Mouse (Mus musculus): ENCODE data around the gene Atf7ip.
A peak's percentile ranks its signal among the peaks of the same experiment; 100 is the strongest.

Atf7ip gene

DNA sequence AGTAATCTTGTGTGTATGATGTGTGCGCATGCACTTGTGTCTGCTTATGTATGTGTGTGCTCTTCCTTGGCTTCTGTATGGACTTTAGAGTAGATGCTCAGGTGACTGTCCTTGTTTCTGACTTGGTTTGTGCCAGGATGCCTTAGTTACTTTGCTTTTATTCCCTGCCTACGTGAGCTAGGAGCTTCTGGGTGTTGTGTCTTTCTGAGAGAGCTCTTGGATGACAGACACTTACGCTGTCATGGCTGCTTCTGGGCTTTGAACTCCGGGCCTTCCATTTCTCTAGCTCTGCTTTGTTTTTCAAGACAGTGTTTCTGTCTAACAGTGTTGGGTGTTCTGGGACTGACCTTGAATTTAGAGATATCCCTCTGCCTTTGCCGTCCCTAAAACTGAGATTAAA, 16.7 kb downstream of the Atf7ip start:
- no peak for DNase-seq (ENCODE audit: low spot score in 2 of 2)

DNA sequence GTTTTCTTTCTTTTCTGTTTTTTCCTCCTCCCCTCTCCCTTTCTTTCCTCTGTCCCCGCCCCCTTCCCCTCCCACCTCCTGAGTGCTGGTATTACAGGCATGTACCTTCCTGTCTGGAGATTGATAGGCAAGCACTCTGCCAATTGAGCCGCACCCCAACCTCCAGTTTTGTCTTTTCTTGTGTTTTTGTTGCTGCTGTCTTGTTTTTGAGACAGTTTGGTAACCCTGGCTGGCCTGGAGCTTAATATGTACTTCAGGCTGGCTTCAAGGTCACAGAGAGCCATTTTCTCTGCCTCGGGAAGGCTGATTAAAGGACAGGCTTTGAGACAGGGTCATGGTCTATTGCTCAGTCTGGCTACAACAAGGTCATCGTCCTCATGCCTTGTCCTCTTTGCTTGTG, 18.8 kb downstream of the Atf7ip start:
- no peak for DNase-seq (ENCODE audit: low spot score in 2 of 2)

DNA sequence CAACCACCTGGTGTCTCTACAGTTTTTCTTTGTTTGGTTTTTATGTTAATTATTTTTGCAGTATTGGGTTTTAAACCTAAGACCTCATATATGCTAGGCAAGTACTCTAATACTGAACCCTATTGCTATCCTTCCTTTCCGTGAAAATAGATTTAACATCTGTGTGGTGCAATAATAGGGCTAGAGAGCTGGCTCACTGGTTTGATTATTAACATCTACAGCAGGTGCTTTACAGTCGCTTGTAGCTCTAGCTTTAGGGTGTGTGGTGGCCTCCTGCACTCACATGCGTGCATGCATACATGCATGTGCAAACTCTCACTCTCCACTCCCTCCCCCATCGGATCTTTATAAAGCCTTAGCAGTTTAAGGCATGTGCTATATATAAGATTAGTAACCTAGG, 19.6 kb downstream of the Atf7ip start:
- DNase-seq (ENCODE audit: low spot score in 2 of 2): no peak

DNA sequence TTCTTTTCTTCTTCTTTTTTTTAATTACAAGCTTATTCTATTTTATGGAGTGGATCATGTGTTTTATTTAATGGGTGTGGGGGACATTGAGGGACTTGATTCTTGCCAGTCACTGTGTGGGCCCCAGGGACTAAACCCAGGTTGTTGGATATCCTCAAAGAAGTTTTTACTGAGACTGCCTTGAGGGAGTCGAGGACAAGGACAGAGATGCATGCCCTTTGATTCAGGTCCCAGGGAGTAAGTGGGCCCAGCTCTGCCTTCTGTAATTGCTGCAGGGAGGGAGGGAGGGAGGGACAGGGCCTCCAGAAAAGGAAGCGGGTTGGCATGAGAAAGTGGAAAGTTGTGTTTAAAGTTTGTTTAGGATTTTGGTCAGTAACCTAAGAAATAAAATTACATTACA, 23.2 kb downstream of the Atf7ip start:
- DNase-seq (ENCODE audit: low spot score in 2 of 2): no peak

DNA sequence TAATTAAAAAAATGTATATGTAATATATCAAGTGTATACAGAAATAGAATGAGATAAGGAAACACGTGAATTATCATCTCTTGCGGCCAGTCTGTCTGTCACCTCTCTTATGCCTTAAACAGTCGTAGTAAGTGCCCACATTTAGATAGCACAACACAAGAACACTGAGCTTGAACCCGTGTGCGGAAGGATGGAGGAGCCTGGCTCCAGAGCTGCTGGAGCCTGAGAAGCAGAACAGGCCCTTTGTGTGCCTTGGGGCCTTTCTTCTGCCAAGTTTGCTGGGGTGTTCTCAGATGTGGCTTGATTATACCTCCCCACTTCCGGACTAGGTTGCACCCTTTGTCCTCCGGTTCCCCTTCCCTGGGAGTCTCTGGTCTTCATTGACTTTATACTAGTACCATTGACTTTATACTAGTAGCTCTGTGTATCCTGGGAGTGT, 25.8 kb downstream of the Atf7ip start:
- no peak for DNase-seq (ENCODE audit: low spot score in 2 of 2)

DNA sequence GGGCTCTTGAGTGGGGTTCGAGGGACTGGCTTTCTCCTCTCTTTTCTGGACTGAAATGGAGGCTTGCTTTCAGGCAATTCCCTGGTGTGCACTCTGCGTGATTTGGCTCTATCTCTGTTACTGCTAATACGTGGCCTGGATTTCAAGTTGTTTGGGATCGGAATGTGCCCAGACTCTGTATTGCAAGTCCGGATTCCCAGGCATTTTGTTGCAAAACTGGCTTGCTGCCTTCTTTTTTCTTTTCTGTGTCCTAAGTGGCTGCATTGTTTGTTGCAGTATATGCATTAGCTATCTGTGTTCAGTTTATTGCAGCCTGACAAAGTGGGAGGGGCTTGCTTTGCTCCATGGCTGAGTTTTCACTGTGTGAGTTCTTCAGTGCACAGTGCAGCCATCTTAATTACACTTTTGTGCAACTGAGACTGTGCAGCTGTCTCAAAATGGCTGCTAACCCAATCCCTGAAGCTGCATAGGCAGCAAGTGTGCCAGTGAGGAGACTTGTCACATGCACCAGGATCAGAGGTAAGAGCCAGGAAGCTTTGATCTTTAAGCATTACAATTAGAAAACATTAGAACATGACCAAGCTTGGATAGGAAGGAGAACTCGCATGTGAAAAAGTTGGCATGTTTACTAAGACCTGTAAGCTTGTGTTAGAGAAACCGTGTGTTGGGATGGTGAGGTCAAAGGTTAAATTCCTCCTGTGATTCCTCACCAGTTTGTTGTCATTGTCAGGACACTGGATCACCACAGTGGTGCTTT, 26.7 kb downstream of the Atf7ip start:
- DNase-seq (ENCODE audit: low spot score in 2 of 2): peak; percentile 47 to 54

DNA sequence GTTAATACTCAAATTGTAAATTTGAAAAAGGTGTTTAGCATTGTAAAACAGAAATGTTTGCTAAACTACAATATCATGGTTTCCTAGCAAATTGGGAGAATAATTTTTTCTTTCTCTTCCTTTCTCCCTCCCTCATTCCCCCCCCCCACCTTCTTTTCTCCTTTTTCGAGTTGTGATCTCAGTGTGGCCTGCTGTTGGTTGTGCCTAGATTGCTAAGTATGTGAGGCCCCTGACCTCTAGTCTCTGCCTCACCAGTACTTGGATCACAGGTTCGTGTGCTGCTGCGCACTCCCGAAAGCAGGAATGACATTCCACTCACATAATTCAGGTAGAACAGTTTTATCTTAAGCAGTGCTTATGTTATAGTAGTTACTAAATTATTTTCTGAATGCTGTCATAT, 27.8 kb downstream of the Atf7ip start:
- DNase-seq (ENCODE audit: low spot score in 2 of 2): no peak

DNA sequence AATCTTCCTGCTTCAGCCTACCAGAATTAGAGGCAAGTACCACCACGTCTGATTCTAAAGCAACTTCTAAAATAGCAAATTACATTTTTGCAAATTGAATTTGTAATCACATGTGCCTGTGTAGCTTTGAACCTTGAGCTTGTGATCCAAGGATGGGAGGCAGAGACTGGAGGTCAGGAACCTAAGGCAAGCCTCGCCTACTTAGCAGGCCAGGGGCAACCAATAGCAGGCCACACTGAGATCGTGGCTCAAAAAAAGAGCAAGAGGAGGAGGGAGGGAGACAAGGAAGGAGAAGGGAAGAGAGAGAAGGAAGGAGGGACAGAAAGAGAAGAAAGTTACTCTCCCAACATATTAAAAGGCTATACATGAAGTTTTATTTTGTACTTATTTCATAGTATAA, 28.5 kb downstream of the Atf7ip start:
- DNase-seq (ENCODE audit: low spot score in 2 of 2): no peak

DNA sequence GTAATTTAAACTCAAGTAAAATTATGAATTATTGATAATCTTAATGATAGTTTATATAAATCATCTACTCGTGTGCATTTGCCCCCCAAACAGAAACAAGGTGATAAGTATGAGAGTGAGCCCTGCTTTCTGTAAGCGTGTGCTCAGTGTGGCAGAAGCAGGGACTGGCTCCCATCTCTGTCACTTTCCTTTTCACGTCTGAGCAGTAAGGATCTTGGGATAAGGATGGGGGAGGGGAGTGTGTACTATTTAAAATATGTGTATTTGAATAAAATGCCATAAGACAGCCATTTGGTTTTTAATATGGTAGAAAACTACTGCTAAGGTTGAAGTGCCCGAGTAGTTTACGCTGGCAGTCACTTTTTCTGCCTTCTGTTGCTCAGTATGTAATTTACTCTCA, 29.2 kb downstream of the Atf7ip start:
- DNase-seq (ENCODE audit: low spot score in 2 of 2): no peak

DNA sequence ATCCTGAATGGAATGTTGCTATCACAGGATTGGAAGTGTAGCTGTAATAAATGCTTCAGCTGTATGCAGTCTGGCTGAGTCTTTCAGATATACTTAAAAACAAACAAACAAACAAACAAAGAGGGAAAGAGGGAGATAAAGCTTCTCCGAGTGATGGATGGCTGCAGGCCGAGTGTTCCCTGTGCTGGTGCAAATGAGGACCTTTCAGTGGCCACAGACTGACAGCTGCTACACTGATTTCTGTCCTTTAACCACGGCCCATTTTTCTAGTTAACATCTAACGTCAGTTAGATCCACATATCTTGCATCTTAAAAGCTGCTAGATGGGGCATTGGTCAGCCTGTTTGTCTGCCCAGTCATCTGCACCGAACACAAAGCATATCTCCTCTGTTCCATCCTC, 30.2 kb downstream of the Atf7ip start:
- DNase-seq (ENCODE audit: low spot score in 2 of 2): no peak

DNA sequence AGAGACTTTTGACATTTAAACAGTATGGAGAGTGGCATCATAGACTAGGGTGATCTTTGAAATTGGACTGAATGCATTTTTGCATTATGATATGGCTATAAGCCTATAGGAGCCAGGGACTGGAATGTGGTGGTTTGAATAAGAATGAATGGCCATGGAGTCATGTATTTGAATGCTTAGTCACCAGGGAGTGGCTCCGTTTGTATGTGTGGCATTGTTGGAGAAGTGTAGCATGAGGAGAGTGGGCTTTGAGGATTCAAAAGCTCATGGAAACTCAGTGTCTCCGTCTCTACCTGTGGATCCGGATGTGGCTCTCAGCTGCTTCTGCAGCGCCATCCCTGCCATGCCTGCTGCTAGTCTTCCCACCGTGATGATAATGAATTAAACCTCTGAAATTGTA, 35.4 kb downstream of the Atf7ip start:
- no peak for DNase-seq (ENCODE audit: low spot score in 2 of 2)

DNA sequence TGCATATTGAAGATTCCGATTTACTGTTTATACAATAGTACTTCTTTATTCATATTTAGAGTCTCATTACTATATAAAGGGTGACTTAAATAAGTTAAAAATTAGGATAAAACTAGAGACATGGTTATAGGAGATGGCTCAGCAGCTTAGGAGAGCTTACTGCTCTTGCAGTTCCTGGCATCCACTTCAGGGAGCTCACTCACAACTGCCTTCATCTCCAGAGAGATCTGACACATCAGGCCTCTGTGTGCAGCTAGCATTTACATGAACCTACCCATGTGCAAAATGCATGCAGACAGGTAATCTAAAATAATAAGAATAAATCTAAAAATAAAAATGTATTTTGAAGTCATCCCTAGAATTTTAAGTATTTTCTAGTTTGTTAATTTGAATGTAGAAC, 36.1 kb downstream of the Atf7ip start:
- no peak for DNase-seq (ENCODE audit: low spot score in 2 of 2)

DNA sequence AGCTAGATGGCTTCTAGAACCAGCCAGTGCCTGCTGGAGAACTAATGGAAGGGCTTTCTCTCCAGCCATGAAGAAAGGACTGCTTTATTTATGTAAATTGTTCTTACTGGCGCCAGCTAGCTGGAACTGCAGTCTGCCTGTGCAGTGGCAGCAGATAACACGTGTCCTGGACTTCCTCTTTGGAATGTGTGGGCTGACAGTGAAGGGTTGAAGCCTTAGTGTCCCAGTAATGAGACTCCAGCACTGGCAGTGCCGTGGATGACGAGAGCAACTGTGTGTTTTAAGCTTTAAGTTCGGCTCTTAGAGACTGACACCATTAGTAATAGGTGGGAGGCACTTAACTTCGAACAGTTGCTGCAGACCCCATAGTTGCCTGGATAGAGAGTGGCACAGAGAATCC, 37.2 kb downstream of the Atf7ip start:
- DNase-seq (ENCODE audit: low spot score in 2 of 2): peak; percentile 25 to 40

DNA sequence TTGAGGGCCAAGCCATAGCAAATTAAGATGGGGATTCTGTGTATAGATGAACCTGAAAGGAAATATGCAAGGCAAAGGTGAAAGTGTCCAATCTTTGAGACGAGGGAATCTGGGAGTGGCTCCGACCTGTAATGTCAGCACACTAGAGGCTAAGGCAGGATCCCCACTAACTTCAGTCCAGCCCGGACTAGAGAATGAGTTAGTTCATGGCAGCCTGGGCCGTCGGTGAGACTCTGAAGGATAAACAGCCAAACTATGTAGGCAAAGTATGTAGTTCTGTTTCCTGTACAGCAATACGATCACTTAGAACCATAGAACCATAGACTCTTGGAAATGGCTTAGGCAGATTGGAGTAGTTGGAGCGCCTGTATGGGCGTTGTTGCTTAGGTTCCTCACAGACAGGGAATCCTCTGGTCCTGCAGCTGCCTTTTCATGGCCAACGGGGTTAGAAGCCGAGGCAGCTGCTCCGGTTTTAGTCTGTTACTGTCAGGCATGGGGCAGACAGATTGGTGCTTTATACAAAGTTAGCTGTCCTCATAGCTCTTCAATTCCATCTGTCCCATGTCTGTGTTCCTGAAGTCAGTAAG, 39.4 kb downstream of the Atf7ip start:
- no peak for DNase-seq (ENCODE audit: low spot score in 2 of 2)

DNA sequence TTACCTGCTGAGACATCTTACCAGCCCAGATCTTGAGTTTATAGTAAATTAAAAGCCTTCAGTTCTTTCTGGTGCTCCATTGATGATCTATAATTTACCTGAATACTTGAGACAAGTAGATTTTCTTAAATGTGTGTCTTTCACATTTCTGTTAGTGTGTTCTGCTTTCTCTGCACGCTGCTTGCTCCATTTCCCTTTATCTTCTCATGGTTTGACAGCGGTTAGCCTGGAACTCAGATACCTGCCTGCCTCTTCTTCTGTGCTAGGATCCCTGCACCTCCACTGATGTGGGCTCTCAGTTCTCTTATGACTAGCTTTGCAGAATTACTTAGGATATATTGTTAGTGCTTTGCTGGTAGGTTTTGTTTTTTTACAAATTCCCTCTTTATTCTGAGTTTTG, 40.3 kb downstream of the Atf7ip start:
- DNase-seq (ENCODE audit: low spot score in 2 of 2): no peak

DNA sequence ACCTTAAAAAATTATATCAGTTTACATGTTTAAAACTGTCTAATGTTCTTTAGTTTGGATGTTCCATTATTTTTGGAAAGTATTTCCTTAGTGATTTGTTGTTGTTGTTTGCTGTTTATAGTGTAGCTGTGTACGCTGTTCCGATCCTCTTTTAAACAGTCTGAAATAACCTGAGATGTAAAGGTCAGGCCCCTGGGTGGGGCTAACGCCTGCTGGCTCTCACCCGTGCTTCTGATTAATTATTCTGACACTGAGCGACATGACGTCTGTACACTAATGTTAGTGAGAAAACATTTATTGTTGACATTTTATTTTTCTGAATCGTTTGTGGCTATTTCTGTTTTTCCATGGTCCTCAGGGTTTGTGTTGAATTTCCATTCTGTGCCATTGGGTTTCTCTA, 41.0 kb downstream of the Atf7ip start:
- no peak for DNase-seq (ENCODE audit: low spot score in 2 of 2)

DNA sequence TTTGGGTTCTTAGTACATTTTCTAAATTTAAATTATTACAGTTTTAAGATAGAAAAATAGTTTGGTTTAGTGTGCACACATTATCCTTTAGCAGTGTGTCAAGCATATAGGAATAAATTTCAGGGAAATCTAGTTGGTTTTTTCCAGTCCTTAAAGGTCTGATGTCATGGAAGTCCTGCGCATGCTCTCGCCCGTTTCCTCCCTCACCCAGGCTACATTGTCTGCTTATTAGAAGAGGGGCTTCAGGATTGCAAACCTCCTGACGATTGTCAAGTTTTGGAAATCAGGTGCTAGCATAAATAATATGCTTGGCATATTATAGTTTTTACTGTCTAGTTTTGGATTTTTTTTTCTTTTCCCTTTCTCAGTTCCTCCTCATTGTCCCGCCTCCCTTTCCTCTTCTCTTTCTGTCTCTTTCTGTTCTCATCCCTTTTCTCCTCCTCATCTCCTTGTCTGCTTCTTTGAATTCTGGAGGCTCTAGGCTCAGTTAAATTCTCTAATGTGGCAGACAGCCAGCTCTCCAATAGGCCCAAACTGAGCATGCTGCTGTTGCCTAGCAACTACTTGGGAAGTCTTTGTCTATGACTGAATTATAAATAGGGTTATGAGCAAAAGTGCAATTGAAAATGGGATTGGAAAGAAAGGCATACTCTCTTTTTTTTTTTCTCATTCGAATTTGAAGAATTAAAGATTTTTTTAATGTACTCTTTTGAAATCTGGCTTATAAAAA, 42.2 kb downstream of the Atf7ip start:
- DNase-seq (ENCODE audit: low spot score in 2 of 2): peak; percentile 58 to 70

DNA sequence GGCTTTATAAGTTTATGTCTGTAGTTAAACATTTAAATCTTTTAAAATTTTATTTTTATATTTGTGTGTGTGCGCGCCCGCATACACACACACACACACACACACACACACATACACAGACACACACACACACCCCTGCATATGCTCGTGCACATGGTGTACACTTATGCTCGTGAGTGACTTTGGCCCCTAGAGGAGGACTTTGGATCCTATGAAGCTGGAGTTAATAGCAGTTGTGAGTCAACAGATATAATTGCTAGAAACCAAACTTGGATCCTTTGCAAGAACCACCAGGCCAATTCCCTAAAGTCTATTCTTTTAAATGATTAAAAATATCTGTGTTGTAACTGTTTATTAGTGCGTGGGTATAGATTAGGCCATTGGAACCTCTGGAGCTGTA, 42.8 kb downstream of the Atf7ip start:
- no peak for DNase-seq (ENCODE audit: low spot score in 2 of 2)

DNA sequence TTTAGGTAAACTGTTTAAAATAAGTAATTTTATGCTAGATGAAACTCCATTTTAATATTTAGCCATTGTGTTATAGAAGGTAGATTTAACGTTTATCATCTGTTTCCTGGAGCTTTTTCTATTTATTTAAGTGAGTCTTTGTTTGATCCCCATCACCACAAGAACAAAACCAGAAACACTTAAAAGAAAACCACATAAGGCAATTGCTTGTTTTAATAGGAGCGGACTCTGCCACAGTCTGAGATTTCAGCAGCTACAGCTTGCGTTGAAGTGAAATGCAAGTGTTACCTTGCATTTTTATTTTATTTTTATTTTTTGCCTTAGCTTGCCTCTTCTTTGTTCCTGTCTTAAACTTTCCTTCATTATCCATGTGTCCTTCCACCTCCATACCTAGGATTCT, 43.6 kb downstream of the Atf7ip start:
- DNase-seq (ENCODE audit: low spot score in 2 of 2): no peak

DNA sequence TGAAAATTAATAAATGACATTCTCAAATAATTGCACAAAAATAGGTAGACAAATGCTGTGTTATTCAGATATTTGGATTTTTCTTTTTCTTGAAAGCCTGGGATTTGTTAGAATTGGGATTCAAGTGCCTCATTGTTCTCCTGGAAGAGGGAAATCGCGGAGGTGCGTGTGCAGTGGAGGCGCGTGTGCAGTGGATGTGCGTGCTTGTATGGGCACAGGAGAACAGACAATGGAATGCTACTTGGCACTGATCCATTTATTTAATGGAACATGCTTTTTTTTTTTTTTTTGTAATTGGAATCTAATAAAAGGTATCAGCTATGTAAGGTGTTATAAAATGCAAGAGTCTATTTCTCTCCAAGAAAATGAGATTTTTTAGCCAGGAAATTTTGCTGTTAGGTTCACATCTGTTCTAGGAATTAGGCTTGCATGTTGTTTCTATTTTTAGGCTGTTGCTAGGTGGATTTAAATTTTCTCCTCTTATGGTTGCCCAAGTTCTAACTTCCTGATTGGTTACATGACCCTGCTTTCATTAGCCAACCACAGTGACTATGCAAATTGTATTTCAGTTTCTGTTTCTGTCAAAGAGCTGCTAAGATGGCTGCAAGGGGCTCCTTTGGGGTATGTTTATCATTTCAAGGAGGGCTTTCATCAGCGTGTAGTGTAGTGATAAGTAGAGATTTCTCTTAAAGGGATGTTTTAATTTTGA, 44.8 kb downstream of the Atf7ip start:
- no peak for DNase-seq (ENCODE audit: low spot score in 2 of 2)

DNA sequence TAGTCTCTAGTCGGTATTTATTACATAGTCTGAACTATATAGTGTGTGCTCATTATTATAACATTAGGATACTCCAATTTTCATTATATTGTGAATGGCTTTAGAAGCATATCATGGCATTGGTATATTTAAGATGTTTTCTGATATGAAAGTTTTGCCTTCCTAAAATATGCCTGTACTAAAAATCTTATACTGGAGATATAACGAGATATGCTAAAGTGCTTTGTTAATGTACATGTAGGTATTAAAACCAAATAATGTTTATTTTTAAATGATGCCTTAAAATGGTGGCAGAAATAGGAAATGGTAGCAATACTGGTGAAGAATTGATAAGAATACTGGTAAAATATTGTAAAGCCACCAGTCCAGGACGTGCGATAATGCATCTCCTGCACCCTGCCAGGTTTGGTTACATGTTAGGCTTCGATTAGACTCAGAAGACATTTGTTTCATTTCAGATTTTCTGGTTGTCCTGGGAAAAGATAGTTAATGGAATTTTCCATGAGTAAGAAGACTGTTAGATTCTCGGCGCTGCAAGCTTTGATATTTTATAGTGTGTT, 45.7 kb downstream of the Atf7ip start:
- DNase-seq (ENCODE audit: low spot score in 2 of 2): no peak

DNA sequence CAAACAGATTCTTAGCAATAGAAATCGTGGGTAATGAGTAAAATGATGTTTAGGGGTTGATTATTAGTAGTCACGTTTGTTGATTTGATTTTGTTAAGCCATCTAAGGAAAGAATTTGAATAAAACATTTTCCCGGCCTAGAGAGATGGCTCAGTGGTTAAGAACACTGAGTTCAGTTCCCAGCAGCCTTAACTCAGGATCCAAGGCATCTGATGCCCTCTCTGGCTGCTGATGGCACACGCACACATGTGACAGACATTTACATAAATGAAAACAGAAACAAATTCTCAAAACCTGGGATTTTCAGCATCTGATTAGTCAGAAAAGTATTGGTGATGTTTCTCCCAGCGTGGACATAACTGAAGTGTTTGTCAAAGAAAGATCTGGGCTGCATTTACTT, 47.2 kb downstream of the Atf7ip start:
- no peak for DNase-seq (ENCODE audit: low spot score in 2 of 2)
